Mouse (Mus musculus) heart, postnatal 0 days (tissue): ENCODE data around the gene Tmem262. TPM values are rescaled to one million over a fixed set of nuclear protein-coding genes. Genes with fewer than 3 reads are reported as not detected.

Source experiments
- ATAC-seq: fragments of 200-750 bp; cut with Nextera tagmentation; 2 replicates; pipeline ENCODE4 v1.8.0; 2017; ENCODE audit warnings: low read depth, moderate number of reproducible peaks, moderate library complexity; ENCODE audit not compliant: insufficient read depth
- DNase-seq: peaks from one replicate; pipeline ENCODE4 v3.0.0-alpha.2; 2016; ENCODE audit warnings: low spot score
- H3K27ac ChIP-seq: fragments of 300-500 bp; sonication (generic); 2 replicates; pipeline ENCODE4 v1.5.1; 2014; ENCODE audit warnings: low read depth, mild to moderate bottlenecking
- H3K27me3 ChIP-seq: fragments of 300-500 bp; sonication (generic); 2 replicates; pipeline ENCODE4 v1.6.1; 2014; ENCODE audit warnings: low read length, mixed read lengths; ENCODE audit not compliant: control insufficient read depth, insufficient read depth
- H3K36me3 ChIP-seq: fragments of 300-500 bp; sonication (generic); replicated peaks from 2 replicates; pipeline ENCODE4 v1.6.1; 2014; ENCODE audit warnings: low read length, mixed read lengths; ENCODE audit not compliant: control insufficient read depth, insufficient read depth
- H3K4me1 ChIP-seq: fragments of 300-500 bp; sonication (generic); 2 replicates; pipeline ENCODE4 v1.6.1; 2014; ENCODE audit warnings: antibody characterized with exemption; ENCODE audit not compliant: control insufficient read depth, insufficient read depth
- H3K4me2 ChIP-seq: fragments of 300-500 bp; sonication (generic); 2 replicates; pipeline ENCODE4 v1.6.1; 2014; ENCODE audit warnings: low read depth, mild to moderate bottlenecking, low read length, moderate library complexity
- H3K4me3 ChIP-seq: fragments of 300-500 bp; sonication (generic); 2 replicates; pipeline ENCODE4 v1.5.1; 2014; ENCODE audit warnings: low read depth, low read length
- H3K9ac ChIP-seq: fragments of 300-500 bp; sonication (generic); replicated peaks from 2 replicates; pipeline ENCODE4 v1.6.1; 2014; ENCODE audit warnings: low read depth, low read length, mixed read lengths
- H3K9me3 ChIP-seq: fragments of 300-500 bp; sonication (generic); replicated peaks from 2 replicates; pipeline ENCODE4 v1.6.1; 2016; ENCODE audit warnings: low read length; ENCODE audit not compliant: control insufficient read depth
- CTCF ChIP-seq: IDR thresholded peaks from 2 replicates; pipeline ENCODE4 v1.5.1; 2016; ENCODE audit warnings: antibody characterized with exemption, control low read depth, low read depth
- EP300 ChIP-seq: IDR thresholded peaks from 2 replicates; pipeline ENCODE4 v1.6.1; 2016; ENCODE audit warnings: antibody characterized with exemption, low read depth
- WGBS: fragments of 180-500 bp; shearing (Covaris S2); extraction: QIAGEN DNeasy Blood & Tissue Kit; methylation state at CpG from one replicate; pipeline ENCODE4 v1.1.7; 2014; 5-methylcytosine and 5-hydroxymethylcytosine counted together
- polyA plus RNA-seq: library from polyadenylated mRNA; unstranded; fragments of >200 nt; fragmentation: Nextera tagmentation; extraction: Ambion mirVana; gene quantifications from 2 replicates; pipeline ENCODE4 v1.2.1, GENCODE M21; 2015
- total RNA-seq: library from RNA; depleted of rRNA; stranded (reverse); fragments of >200 nt; gene quantifications from 2 replicates; pipeline ENCODE4 v1.2.3, GENCODE M21; 2014; ENCODE audit warnings: low replicate concordance

Gene Tmem262
- total and polyA plus RNA-seq, 2 experiments from 2014 or later, result not detected

DNA sequence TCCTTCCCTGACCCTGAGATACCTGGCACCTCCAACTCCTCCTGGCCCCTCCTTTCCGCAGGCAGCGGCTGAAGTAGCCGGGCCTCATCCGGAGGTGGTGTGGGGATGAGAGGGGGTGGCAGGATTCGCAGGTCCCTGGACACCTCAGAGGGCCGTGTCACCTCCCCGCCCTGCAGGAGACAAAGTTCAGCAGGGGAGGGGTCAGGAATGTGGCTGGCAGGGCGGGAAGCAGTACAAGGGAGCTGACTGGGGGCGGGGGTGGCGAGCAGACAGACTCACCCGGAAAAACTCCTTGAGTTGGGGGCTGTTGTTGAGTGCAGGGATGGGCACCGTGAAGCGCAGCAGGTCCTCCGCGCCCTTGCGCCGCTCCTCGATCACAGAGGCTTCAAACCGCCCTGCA, 41.9 kb downstream of the Tmem262 start:
- Histone ChIP-seq H3K27me3 (no peaks in the 10 kb centered on the region), H3K4me1 (peaks cover 7% of the 10 kb centered on the region), H3K9me3 (no peaks in the 10 kb centered on the region), H3K9ac (no peak overlapping the region), H3K27ac (no peak overlapping the region), H3K36me3 (0 out of 2 replicates have a peak, but pooled peaks cover 4% of the 10 kb centered on the region), H3K4me3 (no peak overlapping the region), H3K4me2 (no peak overlapping the region)
- ATAC-seq, result no peak
- DNase-seq, result no peak
- WGBS, result 38% methylated on average over 19 of the region's 19 CpGs
- TF ChIP-seq CTCF (no peak), EP300 (no peak)

DNA sequence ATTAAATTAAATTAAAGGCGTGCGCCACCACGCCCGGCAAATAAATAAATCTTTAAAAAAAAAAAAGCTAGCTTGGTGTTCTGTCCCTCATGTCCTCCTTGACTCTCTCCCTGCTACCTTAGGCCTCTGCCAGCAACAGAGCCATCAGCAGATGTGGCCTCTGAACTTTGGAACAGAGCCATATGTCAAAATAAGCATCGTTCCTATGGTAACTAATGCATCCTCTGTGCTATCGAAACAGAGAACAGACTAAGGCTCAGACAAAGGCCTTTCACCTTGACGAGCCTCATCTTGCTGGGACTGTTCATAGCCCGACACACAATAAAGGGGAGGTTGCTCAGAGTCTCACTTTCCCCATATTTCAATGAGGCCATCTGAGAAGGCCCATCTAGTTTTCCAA, 43.5 kb downstream of the Tmem262 start:
- Histone ChIP-seq H3K27me3 (no peaks in the 10 kb centered on the region), H3K27ac (no peak overlapping the region), H3K4me3 (no peak overlapping the region), H3K4me1 (no peaks in the 10 kb centered on the region; the same call in 1 of the 2 replicates), H3K9me3 (no peaks in the 10 kb centered on the region), H3K36me3 (0 out of 2 replicates have a peak, but pooled peaks cover 4% of the 10 kb centered on the region), H3K9ac (no peak overlapping the region), H3K4me2 (no peak overlapping the region)
- no peak for ATAC-seq
- no peak for DNase-seq
- no peak for TF ChIP-seq EP300
- no peak for TF ChIP-seq CTCF
- 75% methylated on average over 8 of the region's 8 CpGs for WGBS

DNA sequence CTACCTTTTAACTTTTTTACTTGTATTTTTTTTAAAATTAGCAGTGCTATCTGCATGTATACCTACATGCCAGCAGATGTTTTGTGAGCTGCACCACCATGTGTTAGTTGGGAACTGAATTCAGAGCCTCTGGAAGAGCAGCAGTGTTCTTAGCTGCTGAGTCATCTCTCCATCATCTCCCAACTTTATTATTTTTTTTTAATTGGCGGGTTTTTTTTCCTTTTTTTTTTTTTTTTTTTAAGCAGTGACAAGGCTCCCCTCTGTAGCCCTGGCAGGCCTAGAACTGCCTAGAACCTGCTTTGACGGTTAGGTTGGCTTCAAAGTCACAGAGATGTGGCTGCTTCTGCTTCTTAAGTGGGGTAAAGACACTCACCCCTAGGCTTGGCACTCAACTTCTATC, 45.1 kb downstream of the Tmem262 start:
- H3K4me2 ChIP-seq, result no peak overlapping the region
- no peak overlapping the region for H3K9ac ChIP-seq
- H3K27me3 ChIP-seq, result no peaks in the 10 kb centered on the region
- TF ChIP-seq CTCF, result no peak
- no peak for TF ChIP-seq EP300
- no peak overlapping the region for H3K4me3 ChIP-seq
- 70% methylated on average over 2 of the region's 2 CpGs for WGBS
- 0 out of 2 replicates have a peak, but pooled peaks cover 4% of the 10 kb centered on the region for H3K36me3 ChIP-seq
- ATAC-seq (no peak), DNase-seq (no peak)
- H3K9me3 ChIP-seq, result no peaks in the 10 kb centered on the region
- H3K27ac ChIP-seq, result no peak overlapping the region
- H3K4me1 ChIP-seq, result no peaks in the 10 kb centered on the region; the same call in 1 of the 2 replicates

DNA sequence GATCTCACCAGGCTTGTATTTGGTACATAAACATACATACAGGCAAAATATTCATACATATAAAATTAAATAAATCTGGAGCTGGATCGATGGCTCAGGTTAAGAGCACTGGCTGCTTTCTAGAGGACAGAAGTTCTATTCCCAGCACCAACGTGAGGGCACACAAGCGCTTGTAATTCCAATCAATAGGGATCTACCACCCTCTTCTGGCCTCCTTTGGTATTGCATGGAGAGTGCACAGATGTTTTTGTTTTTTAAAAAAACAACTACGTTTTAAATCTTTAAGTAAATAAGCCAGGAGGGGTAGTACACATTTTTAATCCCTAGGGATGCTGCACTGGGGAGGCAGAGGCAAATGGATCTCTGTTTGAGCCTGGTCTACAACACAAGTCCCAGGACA, 46.5 kb downstream of the Tmem262 start:
- H3K9ac ChIP-seq, result no peak overlapping the region
- H3K27ac ChIP-seq, result no peak overlapping the region
- no peak overlapping the region for H3K4me3 ChIP-seq
- TF ChIP-seq EP300 (no peak), CTCF (peak; percentile 71)
- H3K4me1 ChIP-seq, result no peaks in the 10 kb centered on the region; the same call in 1 of the 2 replicates
- no peaks in the 10 kb centered on the region for H3K27me3 ChIP-seq
- no peaks in the 10 kb centered on the region for H3K9me3 ChIP-seq
- no peak for DNase-seq
- 24% methylated on average over 4 of the region's 4 CpGs for WGBS
- no peaks in the 10 kb centered on the region for H3K36me3 ChIP-seq
- H3K4me2 ChIP-seq, result no peak overlapping the region
- no peak for ATAC-seq

DNA sequence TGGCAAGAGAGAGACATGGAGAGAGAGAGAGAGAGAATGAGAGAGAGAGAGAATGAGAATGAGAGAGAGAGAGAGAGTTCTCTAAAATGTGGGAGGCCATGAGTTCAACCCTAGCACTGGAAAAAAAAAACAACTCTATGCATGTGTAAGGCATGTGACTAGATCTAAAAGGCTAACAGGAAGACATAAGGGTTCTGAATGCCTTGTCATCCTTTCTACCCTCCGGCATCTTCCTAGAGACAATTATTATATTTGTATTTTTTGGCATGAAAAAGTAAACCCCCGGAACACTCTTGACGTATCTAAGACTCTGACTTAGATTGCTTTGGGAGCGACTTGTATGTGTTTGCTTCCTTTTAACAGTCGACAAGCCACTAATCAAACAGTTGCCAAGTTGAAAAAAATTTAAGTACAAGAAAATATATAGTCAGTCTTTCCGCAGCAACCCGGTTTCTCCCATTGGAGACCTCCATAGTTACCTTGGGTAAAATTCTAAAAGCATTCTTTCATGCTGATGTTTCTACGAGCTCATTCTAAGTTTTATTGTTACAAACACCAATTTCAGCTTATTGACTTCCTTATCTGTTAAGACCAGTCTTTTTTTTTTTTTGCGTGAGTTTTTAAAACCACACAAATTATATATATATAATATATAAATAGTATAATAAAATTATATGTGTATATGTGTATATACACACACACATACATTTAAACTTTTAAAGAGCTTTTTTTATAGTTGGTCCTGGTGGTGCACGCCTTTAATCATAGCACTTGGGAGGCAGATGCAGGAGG, 47.2 kb downstream of the Tmem262 start:
- TF ChIP-seq EP300 (no peak), CTCF (no peak)
- ATAC-seq (no peak), DNase-seq (no peak)
- Histone ChIP-seq H3K4me1 (no peaks in the 10 kb centered on the region; the same call in 1 of the 2 replicates), H3K4me3 (peak overlapping the region; percentile 49), H3K4me2 (peak overlapping the region; percentile 61), H3K27ac (peak overlapping the region; percentile 89; the same call in 1 of the 2 replicates), H3K9me3 (no peaks in the 10 kb centered on the region), H3K36me3 (no peaks in the 10 kb centered on the region), H3K27me3 (no peaks in the 10 kb centered on the region), H3K9ac (no peak overlapping the region)
- WGBS, result 63% methylated on average over 10 of the region's 10 CpGs
